Comparison of ENCODE assay signal across 19 mouse cellular contexts in genomic region chr14:53980771-53981170, GRCm38 (mm10).
DNase-seq lines count a peak whose midpoint lies in the region; ATAC-seq and TF ChIP-seq lines count a peak whose summit lies in the region.
"Had no signal": no experiment of that assay in that cellular context is flagged by ENCODE, and none has a peak within 500 bp of the region (broad histone marks: within the 10 kb centered on the region; RNA-seq: fewer than 3 reads in every experiment).

No protein-coding gene starts in this region.

- TF ChIP-seq CTCF in forebrain, postnatal 0 days (IDR thresholded peaks at IDR 0.05; ENCODE audit: low read depth) = no peak

- intact Hi-C loops in left cerebral cortex, postnatal 25 days (cut with DNase I) = no loop called here
- intact Hi-C loops in left cerebral cortex, postnatal 4 days (cut with DNase I) = no loop called here
- intact Hi-C loops in gastrocnemius, postnatal 36 days (cut with DNase I) = no loop called here

- no peaks in the 10 kb centered on the region for H3K27me3 ChIP-seq in forebrain, postnatal 0 days (ENCODE audit: insufficient read depth, low read length)
- H3K27me3 ChIP-seq in forebrain, embryonic 15.5 days = no peaks in the 10 kb centered on the region
- H3K27me3 ChIP-seq in embryonic facial prominence, embryonic 15.5 days = no peaks in the 10 kb centered on the region
- H3K27me3 ChIP-seq: forebrain, embryonic 13.5 days; hindbrain, embryonic 13.5 days had no signal

- no peaks in the 10 kb centered on the region for H3K9me3 ChIP-seq in forebrain, postnatal 0 days (ENCODE audit: low read length)
- H3K9me3 ChIP-seq in forebrain, embryonic 15.5 days = no peaks in the 10 kb centered on the region
- no peaks in the 10 kb centered on the region for H3K9me3 ChIP-seq in embryonic facial prominence, embryonic 15.5 days (replicated peaks)
- H3K9me3 ChIP-seq: forebrain, embryonic 13.5 days; heart, embryonic 10.5 days; hindbrain, embryonic 13.5 days had no signal

- no peaks in the 10 kb centered on the region for H3K36me3 ChIP-seq in forebrain, postnatal 0 days (ENCODE audit: insufficient read depth)
- no peaks in the 10 kb centered on the region for H3K36me3 ChIP-seq in forebrain, embryonic 15.5 days
- no peaks in the 10 kb centered on the region for H3K36me3 ChIP-seq in embryonic facial prominence, embryonic 15.5 days
- H3K36me3 ChIP-seq: heart, embryonic 10.5 days; hindbrain, embryonic 13.5 days had no signal

- no peak for DNase-seq in forebrain, postnatal 0 days
- peak; percentile 16 to 79 for DNase-seq in left cerebral cortex, postnatal 25 days (ENCODE audit: low spot score in 2 of 2)
- DNase-seq in left cerebral cortex, postnatal 4 days = no peak
- no peak for DNase-seq in thymus, postnatal 4 days
- DNase-seq in gastrocnemius, postnatal 36 days = no peak
- DNase-seq: adrenal gland, postnatal 10 days; cerebellum, adult 18-20 months; cerebellum, adult 9-11 months; cerebellum, postnatal 36 days; gastrocnemius, postnatal 14 days; heart, postnatal 10 days; heart, postnatal 4 days; kidney, adult 11 months had no signal

- H3K4me1 ChIP-seq in forebrain, postnatal 0 days (ENCODE audit: insufficient read depth) = no peaks in the 10 kb centered on the region
- no peaks in the 10 kb centered on the region for H3K4me1 ChIP-seq in forebrain, embryonic 15.5 days
- no peaks in the 10 kb centered on the region for H3K4me1 ChIP-seq in embryonic facial prominence, embryonic 15.5 days
- H3K4me1 ChIP-seq: forebrain, embryonic 13.5 days; heart, embryonic 10.5 days; hindbrain, embryonic 13.5 days had no signal

- no peak overlapping the region for H3K4me2 ChIP-seq in forebrain, postnatal 0 days (ENCODE audit: low read depth)
- no peak overlapping the region for H3K4me2 ChIP-seq in forebrain, embryonic 15.5 days (replicated peaks)
- H3K4me2 ChIP-seq in embryonic facial prominence, embryonic 15.5 days (replicated peaks) = no peak overlapping the region
- H3K4me2 ChIP-seq: forebrain, embryonic 13.5 days; hindbrain, embryonic 13.5 days had no signal

- WGBS in forebrain, postnatal 0 days = 47% methylated on average over 5 of the region's 5 CpGs
- 53% methylated on average over 5 of the region's 5 CpGs for WGBS in forebrain, embryonic 15.5 days
- 36% methylated on average over 5 of the region's 5 CpGs for WGBS in embryonic facial prominence, embryonic 15.5 days

- peak; percentile 29; the same call in 1 of the 2 replicates for ATAC-seq in forebrain, postnatal 0 days
- ATAC-seq in forebrain, embryonic 15.5 days (replicated peaks) = no peak
- peak; percentile 24; the same call in 1 of the 2 replicates for ATAC-seq in embryonic facial prominence, embryonic 15.5 days (ENCODE audit: insufficient number of reproducible peaks, low FRiP score, low TSS enrichment, low read depth)
- ATAC-seq: forebrain, embryonic 13.5 days; hindbrain, postnatal 0 days had no signal

- H3K27ac ChIP-seq in forebrain, postnatal 0 days (ENCODE audit: low read depth, low read length) = no peak overlapping the region
- no peak overlapping the region for H3K27ac ChIP-seq in forebrain, embryonic 15.5 days (replicated peaks)
- no peak overlapping the region for H3K27ac ChIP-seq in embryonic facial prominence, embryonic 15.5 days (replicated peaks)
- H3K27ac ChIP-seq: forebrain, embryonic 13.5 days; heart, embryonic 10.5 days; hindbrain, embryonic 13.5 days; hindbrain, postnatal 0 days had no signal

- H3K9ac ChIP-seq in forebrain, postnatal 0 days = no peak overlapping the region
- H3K9ac ChIP-seq in forebrain, embryonic 15.5 days (replicated peaks) = no peak overlapping the region
- H3K9ac ChIP-seq in embryonic facial prominence, embryonic 15.5 days = no peak overlapping the region
- H3K9ac ChIP-seq: forebrain, embryonic 13.5 days; hindbrain, embryonic 13.5 days had no signal

- no peak overlapping the region for H3K4me3 ChIP-seq in forebrain, postnatal 0 days (ENCODE audit: low read depth, low read length)
- H3K4me3 ChIP-seq in forebrain, embryonic 15.5 days = no peak overlapping the region
- H3K4me3 ChIP-seq in embryonic facial prominence, embryonic 15.5 days (replicated peaks) = no peak overlapping the region
- H3K4me3 ChIP-seq: forebrain, embryonic 13.5 days; heart, embryonic 10.5 days; hindbrain, embryonic 13.5 days had no signal

Comparison
In these comparisons a context has a peak if more than half of its experiments do, and no peak if none do; other contexts are left out.
1. DNase-seq: peak in left cerebral cortex, postnatal 25 days (2 of 2); none in forebrain, postnatal 0 days (single experiment), left cerebral cortex, postnatal 4 days (single experiment), thymus, postnatal 4 days (single experiment) and gastrocnemius, postnatal 36 days (0 of 2).